Mouse (Mus musculus) A20 (cell line): ENCODE results near the gene Pard3b.

Source experiments
- DNase-seq: peaks from one replicate; pipeline ENCODE4 v3.0.0-alpha.2; 2011; ENCODE audit warnings: low read depth, low spot score

Pard3b gene

GRCm38 (mm10) chr1:62388013-62388412, 749.4 kb downstream of the Pard3b start:
- DNase-seq = no peak

GRCm38 (mm10) chr1:62392863-62393262, 754.2 kb downstream of the Pard3b start:
- DNase-seq = no peak

- DNase-seq = no peak
These were observed 755.9 kb downstream of the Pard3b start for GRCm38 (mm10) chr1:62394555-62394954.

- no peak for DNase-seq
These were observed 759.6 kb downstream of the Pard3b start for GRCm38 (mm10) chr1:62398261-62398660.

- no peak for DNase-seq
These were observed 760.1 kb downstream of the Pard3b start for GRCm38 (mm10) chr1:62398738-62399137.

GRCm38 (mm10) chr1:62405061-62405460, 766.4 kb downstream of the Pard3b start:
- DNase-seq = no peak

- no peak for DNase-seq
These were observed 772.7 kb downstream of the Pard3b start for GRCm38 (mm10) chr1:62411368-62411767.

- no peak for DNase-seq
These were observed 773.4 kb downstream of the Pard3b start for GRCm38 (mm10) chr1:62412019-62412418.

GRCm38 (mm10) chr1:62412988-62413387, 774.4 kb downstream of the Pard3b start:
- DNase-seq = no peak

GRCm38 (mm10) chr1:62414521-62414920, 775.9 kb downstream of the Pard3b start:
- no peak for DNase-seq

- no peak for DNase-seq
These were observed 778.2 kb downstream of the Pard3b start for GRCm38 (mm10) chr1:62416627-62417374.

- no peak for DNase-seq
These were observed 784.4 kb downstream of the Pard3b start for GRCm38 (mm10) chr1:62422896-62423650.

GRCm38 (mm10) chr1:62425369-62425768, 786.7 kb downstream of the Pard3b start:
- DNase-seq = no peak

GRCm38 (mm10) chr1:62428736-62429135, 790.1 kb downstream of the Pard3b start:
- DNase-seq = no peak

- DNase-seq = no peak
These were observed 790.9 kb downstream of the Pard3b start for GRCm38 (mm10) chr1:62429333-62430182.

- DNase-seq = no peak
These were observed 792.4 kb downstream of the Pard3b start for GRCm38 (mm10) chr1:62431054-62431453.

- no peak for DNase-seq
These were observed 795.3 kb downstream of the Pard3b start for GRCm38 (mm10) chr1:62433891-62434290.

GRCm38 (mm10) chr1:62435844-62436243, 797.2 kb downstream of the Pard3b start:
- no peak for DNase-seq

- DNase-seq = no peak
These were observed 797.7 kb downstream of the Pard3b start for GRCm38 (mm10) chr1:62436304-62436703.

- DNase-seq = no peak
These were observed 798.9 kb downstream of the Pard3b start for GRCm38 (mm10) chr1:62437493-62437892.

GRCm38 (mm10) chr1:62444406-62444805, 805.8 kb downstream of the Pard3b start:
- DNase-seq = no peak

GRCm38 (mm10) chr1:62446818-62447217, 808.2 kb downstream of the Pard3b start:
- DNase-seq = no peak
